Mouse (Mus musculus) heart, embryonic 15.5 days (tissue): ENCODE data around the gene Olig1. TPM values are rescaled to one million over a fixed set of nuclear protein-coding genes. Genes with fewer than 3 reads are reported as not detected.
A peak's percentile ranks its signal among the peaks of the same experiment; 100 is the strongest.

ENCODE experiments used
- ATAC-seq: fragments of 200-750 bp; cut with Nextera tagmentation; replicated peaks from 2 replicates; pipeline ENCODE4 v1.8.0; 2017; ENCODE audit warnings: low read depth, moderate TSS enrichment; ENCODE audit not compliant: insufficient number of reproducible peaks, insufficient read depth, low FRiP score
- H3K27ac ChIP-seq: fragments of 300-500 bp; sonication (generic); 2 replicates; pipeline ENCODE4 v1.5.1; 2015; ENCODE audit warnings: mild to moderate bottlenecking, inconsistent platforms
- H3K27me3 ChIP-seq: fragments of 300-500 bp; sonication (generic); 2 replicates; pipeline ENCODE4 v1.6.1; 2015; ENCODE audit warnings: inconsistent platforms
- H3K36me3 ChIP-seq: fragments of 300-500 bp; sonication (generic); 2 replicates; pipeline ENCODE4 v1.6.1; 2015; ENCODE audit warnings: mild to moderate bottlenecking, inconsistent platforms
- H3K4me1 ChIP-seq: fragments of 300-500 bp; sonication (generic); replicated peaks from 2 replicates; pipeline ENCODE4 v1.6.1; 2015; ENCODE audit warnings: inconsistent platforms
- H3K4me2 ChIP-seq: fragments of 300-500 bp; sonication (generic); 2 replicates; pipeline ENCODE4 v1.6.1; 2015; ENCODE audit warnings: inconsistent platforms, mild to moderate bottlenecking, moderate library complexity
- H3K4me3 ChIP-seq: fragments of 300-500 bp; sonication (generic); 2 replicates; pipeline ENCODE4 v1.5.1; 2015; ENCODE audit warnings: mild to moderate bottlenecking, inconsistent platforms
- H3K9ac ChIP-seq: fragments of 300-500 bp; sonication (generic); 2 replicates; pipeline ENCODE4 v1.6.1; 2015; ENCODE audit warnings: mild to moderate bottlenecking, inconsistent platforms
- H3K9me3 ChIP-seq: fragments of 300-500 bp; sonication (generic); replicated peaks from 2 replicates; pipeline ENCODE4 v1.6.1; 2016; ENCODE audit warnings: inconsistent platforms
- WGBS: fragments of 180-500 bp; shearing (Covaris S2); methylation state at CpG from one replicate; pipeline ENCODE4 v1.1.7; 2015; ENCODE audit warnings: mixed read lengths; 5-methylcytosine and 5-hydroxymethylcytosine counted together
- polyA plus RNA-seq: library from polyadenylated mRNA; unstranded; fragments of >200 nt; fragmentation: Nextera tagmentation; extraction: Ambion mirVana; gene quantifications from 2 replicates; pipeline ENCODE4 v1.2.1, GENCODE M21; 2015

Olig1 gene
- polyA plus RNA-seq, 1 experiment from 2014 or later, result 0.11 TPM

- Histone ChIP-seq H3K36me3 (no peaks in the 10 kb centered on the region), H3K4me2 (no peak overlapping the region), H3K4me3 (no peak overlapping the region), H3K9ac (no peak overlapping the region), H3K9me3 (no peaks in the 10 kb centered on the region), H3K27me3 (peaks cover 74% of the 10 kb centered on the region), H3K27ac (no peak overlapping the region), H3K4me1 (no peaks in the 10 kb centered on the region)
- 80% methylated on average over 3 of the region's 3 CpGs for WGBS
- ATAC-seq, result no peak
These were observed 8.7 kb upstream of the Olig1 start for GRCm38 (mm10) chr16:91260861-91261260.

GRCm38 (mm10) chr16:91262467-91263220 is 6.9 kb upstream of the Olig1 start:
- peaks cover 74% of the 10 kb centered on the region for H3K27me3 ChIP-seq
- no peaks in the 10 kb centered on the region for H3K36me3 ChIP-seq
- no peaks in the 10 kb centered on the region for H3K9me3 ChIP-seq
- H3K27ac ChIP-seq, result no peak overlapping the region
- no peak for ATAC-seq
- 38% methylated on average over 12 of the region's 12 CpGs for WGBS
- no peak overlapping the region for H3K9ac ChIP-seq
- H3K4me2 ChIP-seq, result no peak overlapping the region
- H3K4me3 ChIP-seq, result no peak overlapping the region
- no peaks in the 10 kb centered on the region for H3K4me1 ChIP-seq

- no peak for ATAC-seq
- Histone ChIP-seq H3K4me3 (no peak overlapping the region), H3K27ac (no peak overlapping the region), H3K4me1 (peaks cover 19% of the 10 kb centered on the region), H3K4me2 (no peak overlapping the region), H3K27me3 (peaks cover 85% of the 10 kb centered on the region), H3K9ac (no peak overlapping the region), H3K9me3 (no peaks in the 10 kb centered on the region), H3K36me3 (no peaks in the 10 kb centered on the region)
- 80% methylated on average over 6 of the region's 6 CpGs for WGBS
These were observed 3.6 kb upstream of the Olig1 start for GRCm38 (mm10) chr16:91265972-91266371.

- Histone ChIP-seq H3K9ac (no peak overlapping the region), H3K9me3 (no peaks in the 10 kb centered on the region), H3K4me2 (peak overlapping the region; percentile 91), H3K27me3 (peaks cover 91% of the 10 kb centered on the region), H3K36me3 (no peaks in the 10 kb centered on the region), H3K27ac (no peak overlapping the region), H3K4me3 (peak overlapping the region; percentile 52), H3K4me1 (peaks cover 23% of the 10 kb centered on the region)
- no peak for ATAC-seq
- 14% methylated on average over 13 of the region's 13 CpGs for WGBS
These were observed 684 bp upstream of the Olig1 start for GRCm38 (mm10) chr16:91268724-91269452.

- peak overlapping the region; percentile 52 for H3K4me3 ChIP-seq
- H3K27ac ChIP-seq, result no peak overlapping the region
- WGBS, result under 1% methylated on average over 63 of the region's 63 CpGs
- peaks cover 23% of the 10 kb centered on the region for H3K4me1 ChIP-seq
- peak overlapping the region; percentile 91 for H3K4me2 ChIP-seq
- no peak overlapping the region for H3K9ac ChIP-seq
- H3K9me3 ChIP-seq, result no peaks in the 10 kb centered on the region
- peaks cover 99% of the 10 kb centered on the region for H3K27me3 ChIP-seq
- no peak for ATAC-seq
- no peaks in the 10 kb centered on the region for H3K36me3 ChIP-seq
These were observed 820 bp downstream of the Olig1 start for GRCm38 (mm10) chr16:91270212-91270971.

- H3K4me1 ChIP-seq, result peaks cover 23% of the 10 kb centered on the region
- H3K4me2 ChIP-seq, result peak overlapping the region; percentile 91; the same call in 1 of the 2 replicates
- peak overlapping the region; percentile 52 for H3K4me3 ChIP-seq
- 1% methylated on average over 29 of the region's 29 CpGs for WGBS
- no peaks in the 10 kb centered on the region for H3K36me3 ChIP-seq
- H3K27ac ChIP-seq, result no peak overlapping the region
- no peaks in the 10 kb centered on the region for H3K9me3 ChIP-seq
- ATAC-seq, result no peak
- H3K27me3 ChIP-seq, result peaks cover 99% of the 10 kb centered on the region
- no peak overlapping the region for H3K9ac ChIP-seq
These were observed 1.5 kb downstream of the Olig1 start for GRCm38 (mm10) chr16:91270982-91271549.

- H3K27ac ChIP-seq, result no peak overlapping the region
- WGBS, result 4% methylated on average over 20 of the region's 20 CpGs
- H3K27me3 ChIP-seq, result peaks cover 99% of the 10 kb centered on the region
- no peak overlapping the region for H3K4me3 ChIP-seq
- H3K4me2 ChIP-seq, result no peak overlapping the region
- ATAC-seq, result no peak
- no peaks in the 10 kb centered on the region for H3K36me3 ChIP-seq
- peaks cover 23% of the 10 kb centered on the region for H3K4me1 ChIP-seq
- no peak overlapping the region for H3K9ac ChIP-seq
- H3K9me3 ChIP-seq, result no peaks in the 10 kb centered on the region
These were observed 2.1 kb downstream of the Olig1 start for GRCm38 (mm10) chr16:91271634-91272033.

- Histone ChIP-seq H3K9ac (no peak overlapping the region), H3K4me1 (0 out of 2 replicates have a peak, but pooled peaks cover 2% of the 10 kb centered on the region), H3K27me3 (peaks cover 39% of the 10 kb centered on the region), H3K27ac (no peak overlapping the region), H3K4me2 (no peak overlapping the region), H3K36me3 (no peaks in the 10 kb centered on the region), H3K4me3 (no peak overlapping the region), H3K9me3 (no peaks in the 10 kb centered on the region)
- ATAC-seq, result no peak
- WGBS, result 53% methylated on average over 4 of the region's 4 CpGs
These were observed 10.9 kb downstream of the Olig1 start for GRCm38 (mm10) chr16:91280516-91280915.

- Histone ChIP-seq H3K27ac (no peak overlapping the region), H3K9ac (no peak overlapping the region), H3K27me3 (peaks cover 6% of the 10 kb centered on the region; the same call in 1 of the 2 replicates), H3K36me3 (no peaks in the 10 kb centered on the region), H3K4me3 (no peak overlapping the region), H3K9me3 (no peaks in the 10 kb centered on the region), H3K4me2 (no peak overlapping the region), H3K4me1 (no peaks in the 10 kb centered on the region)
- WGBS, result 68% methylated on average over 7 of the region's 7 CpGs
- ATAC-seq, result no peak
These were observed 22.5 kb downstream of the Olig1 start for GRCm38 (mm10) chr16:91292080-91292479.

GRCm38 (mm10) chr16:91292719-91293333 is 23.3 kb downstream of the Olig1 start:
- no peak for ATAC-seq

More at GRCm38 (mm10) chr16:91292719-91293333, 23.3 kb downstream of the Olig1 start:
- H3K4me1 ChIP-seq, result no peaks in the 10 kb centered on the region
- no peak overlapping the region for H3K9ac ChIP-seq
- H3K4me3 ChIP-seq, result no peak overlapping the region
- H3K27me3 ChIP-seq, result peaks cover 8% of the 10 kb centered on the region; the same call in 1 of the 2 replicates
- H3K4me2 ChIP-seq, result no peak overlapping the region
- no peaks in the 10 kb centered on the region for H3K9me3 ChIP-seq
- no peak overlapping the region for H3K27ac ChIP-seq
- WGBS, result 76% methylated on average over 11 of the region's 11 CpGs
- no peaks in the 10 kb centered on the region for H3K36me3 ChIP-seq
